Mouse (Mus musculus) mouse trophoblast stem cell (cell line): ENCODE measurements around the gene Sidt2.

Experiments
- in situ Hi-C, 2 experiments: fragments of 300-500 bp; cut with MseI, MboI; formaldehyde crosslinking; loops; 2 replicates in 1 of 2; 3 replicates in 1 of 2; pipeline ENCODE4 v1.15.1; 2025

Gene Sidt2

GRCm38 (mm10) chr9:45946872-45947183, 8.2 kb downstream of the Sidt2 start:
- in situ Hi-C loops, result no loop called here

GRCm38 (mm10) chr9:45946182-45946871, 8.7 kb downstream of the Sidt2 start:
- in situ Hi-C loops, result no loop called here

GRCm38 (mm10) chr9:45945721-45946120, 9.3 kb downstream of the Sidt2 start:
- in situ Hi-C loops, result no loop called here

GRCm38 (mm10) chr9:45944506-45945400, 10.3 kb downstream of the Sidt2 start:
- in situ Hi-C loops, result no loop called here

GRCm38 (mm10) chr9:45943628-45944505, 11.2 kb downstream of the Sidt2 start:
- in situ Hi-C loops, result no loop called here

GRCm38 (mm10) chr9:45942916-45943315, 12.1 kb downstream of the Sidt2 start:
- in situ Hi-C loops, result no loop called here

GRCm38 (mm10) chr9:45942464-45942863, 12.6 kb downstream of the Sidt2 start:
- in situ Hi-C loops, result no loop called here

- in situ Hi-C loops, result no loop called here
Measured at GRCm38 (mm10) chr9:45941329-45941888, 13.6 kb downstream of the Sidt2 start.

GRCm38 (mm10) chr9:45939794-45940193, 15.3 kb downstream of the Sidt2 start:
- in situ Hi-C loops, result no loop called here

- in situ Hi-C loops, result no loop called here
Measured at GRCm38 (mm10) chr9:45938952-45939637, 16.0 kb downstream of the Sidt2 start.

- in situ Hi-C loops, result no loop called here
Measured at GRCm38 (mm10) chr9:45938088-45938487, 17.0 kb downstream of the Sidt2 start.

GRCm38 (mm10) chr9:45936883-45937282, 18.2 kb downstream of the Sidt2 start:
- in situ Hi-C loops, result no loop called here

- in situ Hi-C loops, result no loop called here
Measured at GRCm38 (mm10) chr9:45935628-45936210, 19.3 kb downstream of the Sidt2 start, which contains the start of gene Tagln. TSS of gene Tagln (minus strand) at chr9:45936058.

- in situ Hi-C loops, result no loop called here
Measured at GRCm38 (mm10) chr9:45932571-45933415, 22.3 kb downstream of the Sidt2 start.

- in situ Hi-C loops, result no loop called here
Measured at GRCm38 (mm10) chr9:45931958-45932357, 23.1 kb downstream of the Sidt2 start.

GRCm38 (mm10) chr9:45929285-45929684, 25.8 kb downstream of the Sidt2 start:
- in situ Hi-C loops, result no loop called here

- in situ Hi-C loops, result no loop called here
Measured at GRCm38 (mm10) chr9:45919895-45920294, 35.2 kb downstream of the Sidt2 start.

GRCm38 (mm10) chr9:45917041-45917934, 37.8 kb downstream of the Sidt2 start:
- in situ Hi-C loops, result no loop called here

GRCm38 (mm10) chr9:45915659-45916058, 39.4 kb downstream of the Sidt2 start:
- in situ Hi-C loops, result no loop called here
